9 mouse cellular contexts compared by ENCODE assay signal in the genomic region with DNA sequence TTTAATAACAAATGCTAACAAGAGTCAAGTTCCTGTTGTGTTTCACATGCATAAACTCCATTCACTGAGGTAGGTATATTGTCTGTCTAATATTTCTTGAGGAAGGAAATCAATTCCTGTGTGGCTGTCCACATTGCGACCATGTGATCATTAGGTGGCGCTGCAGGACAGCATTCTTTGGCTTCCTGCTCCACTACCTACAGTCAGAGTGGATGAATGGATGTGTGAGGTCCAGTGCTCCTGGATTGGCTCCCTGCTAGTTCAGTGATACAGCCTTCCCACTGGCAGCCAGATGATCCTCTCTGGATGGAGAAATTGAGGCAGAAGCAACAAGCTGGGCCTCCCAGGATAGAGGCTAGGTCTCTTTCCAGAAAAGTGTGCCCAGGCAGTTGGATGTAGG. TPM values are rescaled to one million over a fixed set of nuclear protein-coding genes. Genes with fewer than 3 reads are reported as not detected.
DNase-seq lines count a peak whose midpoint lies in the region; ATAC-seq lines count a peak whose summit lies in the region.
"Had no signal": no experiment of that assay in that cellular context is flagged by ENCODE, and none has a peak within 500 bp of the region (broad histone marks: within the 10 kb centered on the region; RNA-seq: fewer than 3 reads in every experiment).

No protein-coding gene starts in this region.

- no peak overlapping the region for H3K4me2 ChIP-seq in heart, embryonic 12.5 days

- peaks cover 18% of the 10 kb centered on the region for H3K4me1 ChIP-seq in heart, embryonic 12.5 days (replicated peaks)
- peaks cover 14% of the 10 kb centered on the region for H3K4me1 ChIP-seq in heart, embryonic 10.5 days

- no peak overlapping the region for H3K4me3 ChIP-seq in heart, embryonic 12.5 days
- H3K4me3 ChIP-seq in heart, embryonic 10.5 days, result no peak overlapping the region

- H3K9me3 ChIP-seq in heart, embryonic 12.5 days (replicated peaks), result peaks cover 12% of the 10 kb centered on the region
- H3K9me3 ChIP-seq in heart, embryonic 10.5 days, result peaks cover 7% of the 10 kb centered on the region; the same call in 1 of the 2 replicates

- no peak for ATAC-seq in heart, embryonic 12.5 days (ENCODE audit: insufficient number of reproducible peaks, low FRiP score)
- ATAC-seq in megakaryocyte, adult 5-6 weeks (ENCODE audit: poor library complexity, severe bottlenecking), result peak; percentile 62

- 0% methylated on average over 2 of the region's 2 CpGs for WGBS in heart, embryonic 12.5 days
- WGBS in heart, embryonic 10.5 days, result 1% methylated on average over 2 of the region's 2 CpGs

- no peak overlapping the region for H3K27ac ChIP-seq in heart, embryonic 12.5 days (ENCODE audit: poor library complexity, severe bottlenecking)
- no peak overlapping the region for H3K27ac ChIP-seq in heart, embryonic 10.5 days

- H3K36me3 ChIP-seq in heart, embryonic 12.5 days, result no peaks in the 10 kb centered on the region
- no peaks in the 10 kb centered on the region for H3K36me3 ChIP-seq in heart, embryonic 10.5 days

- no peak overlapping the region for H3K9ac ChIP-seq in heart, embryonic 12.5 days

- H3K27me3 ChIP-seq in heart, embryonic 12.5 days (replicated peaks), result 0 out of 2 replicates have a peak, but pooled peaks cover 5% of the 10 kb centered on the region
- no peaks in the 10 kb centered on the region for H3K27me3 ChIP-seq in heart, embryonic 10.5 days (ENCODE audit: insufficient read depth, poor library complexity, severe bottlenecking)

- peak; percentile 74 to 86 for DNase-seq in heart, adult 18-20 months
- peak; percentile 63 to 68 for DNase-seq in adrenal gland, adult 18-20 months (ENCODE audit: low spot score in 2 of 2)
- peak; percentile 71 for DNase-seq in embryo, embryonic 11.5 days (ENCODE audit: low read depth, low spot score)
- peak; percentile 88 for DNase-seq in heart, embryonic 10.5 days (ENCODE audit: low spot score)
- DNase-seq in layer of hippocampus, adult 9-10 months (ENCODE audit: low spot score), result peak; percentile 85
- DNase-seq in right cerebral cortex, postnatal 25 days, result peak; percentile 67

RNA-seq across cellular contexts. Expression of a gene that starts 2.2 kb away (rescaled TPM):
- 10 to 100 TPM; 17.0 to 17.4 TPM for total RNA-seq in heart, adult 18-20 months (2021)
- 37.9 and 42.4 TPM in 2 replicates for polyA plus RNA-seq in heart, embryonic 12.5 days (2016; fragmentation: Nextera tagmentation; extraction: Ambion mirVana)
- 10 to 100 TPM; 42.6 to 48.1 TPM for total RNA-seq in adrenal gland, adult 18-20 months (2021)
- polyA plus RNA-seq in heart, embryonic 10.5 days (2016; fragmentation: Nextera tagmentation; extraction: Ambion mirVana), result 46.1 and 62.5 TPM in 2 replicates
- total RNA-seq in megakaryocyte, adult 5-6 weeks (2015), result 32.9 and 35.4 TPM in 2 replicates
- 12.6 and 20.3 TPM in 2 replicates for total RNA-seq in megakaryocyte, adult 5-6 weeks (2017)

RNA-seq across cellular contexts. Expression of a gene that starts 11.3 kb away (rescaled TPM):
- total RNA-seq in heart, adult 18-20 months (2021), result 10 to 100 TPM; 89.9 to 95.5 TPM
- 76.4 and 79.9 TPM in 2 replicates for polyA plus RNA-seq in heart, embryonic 12.5 days (2016; fragmentation: Nextera tagmentation; extraction: Ambion mirVana)
- 100 to 1,000 TPM; 237 to 275 TPM for total RNA-seq in adrenal gland, adult 18-20 months (2021)
- 84.8 and 109 TPM in 2 replicates for polyA plus RNA-seq in heart, embryonic 10.5 days (2016; fragmentation: Nextera tagmentation; extraction: Ambion mirVana)
- 172 and 184 TPM in 2 replicates for total RNA-seq in megakaryocyte, adult 5-6 weeks (2015)
- 253 and 263 TPM in 2 replicates for total RNA-seq in megakaryocyte, adult 5-6 weeks (2017)

RNA-seq across cellular contexts. Expression of a gene that starts 20.8 kb away (rescaled TPM):
- total RNA-seq in heart, adult 18-20 months (2021), result under 1 TPM in 1 of 2 experiments, not detected in 1; 0.18 TPM
- not detected in 2 replicates for polyA plus RNA-seq in heart, embryonic 12.5 days (2016; fragmentation: Nextera tagmentation; extraction: Ambion mirVana)
- under 1 TPM; 0.29 to 0.40 TPM for total RNA-seq in adrenal gland, adult 18-20 months (2021)
- polyA plus RNA-seq in heart, embryonic 10.5 days (2016; fragmentation: Nextera tagmentation; extraction: Ambion mirVana), result 0.04 TPM in 1 of 2 replicates, not detected in the other
- total RNA-seq in megakaryocyte, adult 5-6 weeks (2015), result 0.02 TPM in 1 of 2 replicates, not detected in the other
- total RNA-seq in megakaryocyte, adult 5-6 weeks (2017), result not detected in 2 replicates
- polyA plus RNA-seq: liver, embryonic 16.5 days had no signal

RNA-seq across cellular contexts. Expression of a gene that starts 30.6 kb away (rescaled TPM):
- total RNA-seq in heart, adult 18-20 months (2021), result 10 to 100 TPM in 1 of 2 experiments, 1 to 10 TPM in 1; 9.9 to 15.3 TPM
- 4.0 TPM in 1 of 2 replicates, not detected in the other for polyA plus RNA-seq in heart, embryonic 12.5 days (2016; fragmentation: Nextera tagmentation; extraction: Ambion mirVana)
- 10 to 100 TPM in 1 of 2 experiments, not detected in 1; 11.6 TPM for total RNA-seq in adrenal gland, adult 18-20 months (2021)
- 3.5 TPM in 1 of 2 replicates, not detected in the other for polyA plus RNA-seq in heart, embryonic 10.5 days (2016; fragmentation: Nextera tagmentation; extraction: Ambion mirVana)
- 2.4 and 9.5 TPM in 2 replicates for total RNA-seq in megakaryocyte, adult 5-6 weeks (2015)
- total RNA-seq in megakaryocyte, adult 5-6 weeks (2017), result not detected in 2 replicates
- polyA plus RNA-seq: liver, embryonic 16.5 days had no signal

RNA-seq across cellular contexts. Expression of a gene that starts 32.5 kb away (rescaled TPM):
- 10 to 100 TPM; 29.6 to 31.5 TPM for total RNA-seq in heart, adult 18-20 months (2021)
- 31.4 and 33.2 TPM in 2 replicates for polyA plus RNA-seq in heart, embryonic 12.5 days (2016; fragmentation: Nextera tagmentation; extraction: Ambion mirVana)
- total RNA-seq in adrenal gland, adult 18-20 months (2021), result 10 to 100 TPM; 45.3 to 52.3 TPM
- 31.0 and 39.2 TPM in 2 replicates for polyA plus RNA-seq in heart, embryonic 10.5 days (2016; fragmentation: Nextera tagmentation; extraction: Ambion mirVana)
- total RNA-seq in megakaryocyte, adult 5-6 weeks (2015), result 12.3 and 14.2 TPM in 2 replicates
- 16.4 and 17.5 TPM in 2 replicates for total RNA-seq in megakaryocyte, adult 5-6 weeks (2017)
